Mouse (Mus musculus): Measurements from ENCODE around the gene Cyp4x1.

The Cyp4x1 gene

DNA sequence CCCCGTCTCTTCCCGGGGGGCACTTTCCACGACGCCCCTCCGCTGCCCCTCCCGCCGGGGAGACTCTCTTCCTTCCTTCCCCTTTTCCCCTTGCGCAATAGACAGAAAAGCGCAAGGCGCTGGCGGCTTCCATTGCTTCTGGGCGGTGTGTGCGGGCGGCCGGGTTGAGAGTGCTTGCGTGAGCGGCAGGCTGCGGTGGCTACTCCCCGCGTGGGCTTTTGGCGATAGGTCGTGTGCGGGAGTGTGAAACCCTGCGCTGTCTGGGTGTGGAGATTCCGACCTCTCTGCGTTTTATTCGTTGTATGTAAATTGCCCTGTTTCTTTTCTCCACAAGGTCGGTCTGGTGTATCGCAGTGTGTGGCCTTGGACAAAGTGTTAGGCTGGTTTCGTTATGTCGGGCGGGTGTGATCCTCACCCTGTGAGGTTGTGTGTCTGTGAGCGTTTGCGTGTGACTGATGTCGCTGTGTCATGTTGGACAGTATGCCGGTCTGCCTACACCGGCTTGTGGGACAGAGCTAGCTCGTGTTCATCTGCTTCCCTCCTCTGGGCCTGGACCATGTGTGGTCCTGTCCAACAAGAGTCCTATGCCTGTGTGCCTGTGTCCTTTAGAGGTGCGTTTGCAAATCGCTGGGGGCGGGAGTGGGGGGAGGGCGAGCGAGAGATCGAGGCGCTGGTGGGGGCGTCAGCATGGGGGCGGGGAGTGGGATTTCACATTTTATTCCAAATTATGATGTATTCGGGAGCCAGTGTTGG lies 77.0 kb downstream of the Cyp4x1 start:
- DNase-seq (ENCODE audit: low spot score in 2 of 2): peak; percentile 42 to 48

DNA sequence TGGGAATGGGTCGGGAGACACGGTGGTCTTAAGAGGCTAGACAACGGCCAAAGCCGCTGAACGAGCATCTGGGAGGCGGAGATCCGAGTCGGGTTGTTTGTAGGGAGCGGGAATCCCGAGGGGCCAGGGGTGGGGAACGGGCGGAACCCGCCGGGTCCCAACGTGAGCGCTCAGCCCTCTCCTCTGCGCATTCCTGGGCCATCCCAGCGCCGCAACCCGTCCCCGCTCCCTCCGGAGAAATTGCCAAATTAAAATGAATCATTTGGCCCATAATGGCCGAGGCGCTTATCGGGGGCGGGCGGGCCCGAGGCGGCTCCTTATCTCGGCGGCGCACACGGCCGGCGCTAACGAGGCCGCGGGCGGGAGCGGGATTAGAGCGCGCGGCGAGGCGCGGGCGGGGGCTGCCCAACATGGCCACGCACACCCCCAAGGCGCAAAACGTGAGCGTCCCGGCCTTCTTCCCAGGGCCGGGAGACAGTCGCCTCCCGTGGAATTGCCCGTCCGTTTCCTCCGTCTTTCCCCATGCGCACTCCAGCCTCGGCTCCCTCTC lies 77.6 kb downstream of the Cyp4x1 start, which contains the start of gene Tal1:
Gene Tal1 (plus strand): TSS at position 56 of the 550 bp plus-strand sequence.
- no peak for DNase-seq (ENCODE audit: low spot score in 2 of 2)

All from frontal cortex, postnatal 36 days (tissue).